Mouse (Mus musculus): ENCODE data around the gene Rlbp1. TPM values are rescaled to one million over a fixed set of nuclear protein-coding genes. Genes with fewer than 3 reads are reported as not detected.

Gene Rlbp1
- polyA plus RNA-seq, 1 experiment from 2014 or later = 0.55 TPM

DNA sequence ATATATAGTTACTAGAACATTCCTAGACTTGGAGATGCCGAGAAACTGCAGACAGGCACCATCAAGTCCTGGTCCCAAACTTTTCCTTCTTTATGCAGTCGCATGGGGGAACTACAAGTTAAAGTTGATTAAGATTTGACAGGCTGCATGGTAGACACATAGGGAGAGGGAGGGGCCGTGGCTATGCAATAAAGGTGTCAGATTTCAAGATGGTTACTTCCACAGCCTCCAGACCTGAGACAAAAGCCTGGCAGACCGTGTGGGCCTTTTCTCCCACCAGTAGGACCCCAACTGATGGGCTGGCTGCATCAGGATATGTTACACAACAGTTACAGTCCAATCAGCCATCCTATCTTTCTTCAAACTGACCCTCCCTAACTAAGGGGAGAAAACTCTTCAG is 17.4 kb downstream of the Rlbp1 start:
- WGBS = 31% methylated on average over 4 of the region's 4 CpGs
- Histone ChIP-seq H3K27me3 (ENCODE audit: control insufficient read depth, insufficient read depth, low read length) (no peaks in the 10 kb centered on the region), H3K27ac (replicated peaks; ENCODE audit: low read depth, low read length) (no peak overlapping the region), H3K4me3 (ENCODE audit: low read depth, low read length) (no peak overlapping the region), H3K9me3 (ENCODE audit: control insufficient read depth, low read length) (no peaks in the 10 kb centered on the region), H3K4me1 (ENCODE audit: control insufficient read depth, insufficient read depth, low read length) (0 out of 2 replicates have a peak, but pooled peaks cover 2% of the 10 kb centered on the region), H3K36me3 (ENCODE audit: control insufficient read depth, insufficient read depth, low read length) (no peaks in the 10 kb centered on the region), H3K9ac (ENCODE audit: low read length) (no peak overlapping the region), H3K4me2 (ENCODE audit: low read depth, severe bottlenecking) (no peak overlapping the region)
- DNase-seq (ENCODE audit: low spot score) (peak; percentile 39), ATAC-seq (ENCODE audit: insufficient number of reproducible peaks, low FRiP score, low TSS enrichment, low read depth) (no peak)

- ATAC-seq (ENCODE audit: insufficient number of reproducible peaks, low FRiP score, low TSS enrichment, low read depth) (no peak), DNase-seq (ENCODE audit: low spot score) (no peak)
- Histone ChIP-seq H3K27me3 (ENCODE audit: control insufficient read depth, insufficient read depth, low read length) (no peaks in the 10 kb centered on the region), H3K9me3 (ENCODE audit: control insufficient read depth, low read length) (no peaks in the 10 kb centered on the region), H3K36me3 (ENCODE audit: control insufficient read depth, insufficient read depth, low read length) (no peaks in the 10 kb centered on the region), H3K4me2 (ENCODE audit: low read depth, severe bottlenecking) (no peak overlapping the region), H3K27ac (replicated peaks; ENCODE audit: low read depth, low read length) (no peak overlapping the region), H3K4me3 (ENCODE audit: low read depth, low read length) (no peak overlapping the region), H3K9ac (ENCODE audit: low read length) (no peak overlapping the region), H3K4me1 (ENCODE audit: control insufficient read depth, insufficient read depth, low read length) (0 out of 2 replicates have a peak, but pooled peaks cover 2% of the 10 kb centered on the region)
- 80% methylated on average over 5 of the region's 5 CpGs for WGBS
Measured at GRCm38 (mm10) chr7:79368664-79369063, 18.2 kb downstream of the Rlbp1 start.

DNA sequence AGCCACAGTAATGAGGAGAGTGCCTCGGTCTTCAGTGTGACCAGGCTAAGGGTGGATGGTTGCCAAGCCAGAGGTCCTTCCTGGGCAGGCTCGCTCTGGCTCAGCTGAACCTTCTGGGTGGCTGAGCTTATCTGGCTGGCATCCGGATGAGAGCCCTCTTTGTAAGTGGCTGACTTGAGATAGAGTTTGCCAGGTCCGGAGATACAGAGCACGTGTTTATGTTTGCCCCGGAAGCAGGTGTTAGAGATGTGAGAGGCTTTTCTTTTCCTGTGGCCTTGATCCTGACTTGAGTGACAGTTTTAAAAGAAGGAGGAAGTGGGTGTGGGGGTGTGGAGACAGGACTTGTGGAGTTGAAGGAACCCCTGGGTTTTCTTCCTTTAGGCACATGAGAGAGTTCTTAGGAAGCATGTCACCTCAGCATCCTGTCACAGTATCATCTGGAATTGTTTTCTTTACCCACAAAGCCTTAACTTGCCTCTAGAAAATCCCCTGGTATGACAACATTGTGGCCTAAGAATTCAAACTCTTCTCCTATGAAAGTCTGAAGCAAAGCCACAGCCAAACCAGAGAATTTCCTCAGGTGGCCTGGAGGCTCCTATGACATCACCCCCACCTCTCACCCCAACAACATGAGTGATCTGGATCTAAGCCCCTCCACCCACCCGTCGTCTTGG is 23.3 kb downstream of the Rlbp1 start:
- Histone ChIP-seq H3K27me3 (ENCODE audit: control insufficient read depth, insufficient read depth, low read length) (no peaks in the 10 kb centered on the region), H3K4me1 (ENCODE audit: control insufficient read depth, insufficient read depth, low read length) (no peaks in the 10 kb centered on the region), H3K4me2 (ENCODE audit: low read depth, severe bottlenecking) (no peak overlapping the region), H3K36me3 (ENCODE audit: control insufficient read depth, insufficient read depth, low read length) (no peaks in the 10 kb centered on the region), H3K4me3 (ENCODE audit: low read depth, low read length) (no peak overlapping the region), H3K9ac (ENCODE audit: low read length) (no peak overlapping the region), H3K9me3 (ENCODE audit: control insufficient read depth, low read length) (no peaks in the 10 kb centered on the region), H3K27ac (replicated peaks; ENCODE audit: low read depth, low read length) (no peak overlapping the region)
- ATAC-seq (ENCODE audit: insufficient number of reproducible peaks, low FRiP score, low TSS enrichment, low read depth) = no peak
- no peak for DNase-seq (ENCODE audit: low spot score)
- WGBS = 77% methylated on average over 8 of the region's 8 CpGs

- H3K4me2 ChIP-seq (ENCODE audit: low read depth, severe bottlenecking) = no peak overlapping the region
- no peak for ATAC-seq (ENCODE audit: insufficient number of reproducible peaks, low FRiP score, low TSS enrichment, low read depth)
- H3K9me3 ChIP-seq (ENCODE audit: control insufficient read depth, low read length) = no peaks in the 10 kb centered on the region
- no peaks in the 10 kb centered on the region for H3K27me3 ChIP-seq (ENCODE audit: control insufficient read depth, insufficient read depth, low read length)
- no peaks in the 10 kb centered on the region for H3K4me1 ChIP-seq (ENCODE audit: control insufficient read depth, insufficient read depth, low read length)
- H3K9ac ChIP-seq (ENCODE audit: low read length) = no peak overlapping the region
- no peak for DNase-seq (ENCODE audit: low spot score)
- 90% methylated on average over 7 of the region's 7 CpGs for WGBS
- H3K27ac ChIP-seq (replicated peaks; ENCODE audit: low read depth, low read length) = no peak overlapping the region
- no peak overlapping the region for H3K4me3 ChIP-seq (ENCODE audit: low read depth, low read length)
- H3K36me3 ChIP-seq (ENCODE audit: control insufficient read depth, insufficient read depth, low read length) = no peaks in the 10 kb centered on the region
Measured at GRCm38 (mm10) chr7:79362830-79363229, 24.0 kb downstream of the Rlbp1 start.

DNA sequence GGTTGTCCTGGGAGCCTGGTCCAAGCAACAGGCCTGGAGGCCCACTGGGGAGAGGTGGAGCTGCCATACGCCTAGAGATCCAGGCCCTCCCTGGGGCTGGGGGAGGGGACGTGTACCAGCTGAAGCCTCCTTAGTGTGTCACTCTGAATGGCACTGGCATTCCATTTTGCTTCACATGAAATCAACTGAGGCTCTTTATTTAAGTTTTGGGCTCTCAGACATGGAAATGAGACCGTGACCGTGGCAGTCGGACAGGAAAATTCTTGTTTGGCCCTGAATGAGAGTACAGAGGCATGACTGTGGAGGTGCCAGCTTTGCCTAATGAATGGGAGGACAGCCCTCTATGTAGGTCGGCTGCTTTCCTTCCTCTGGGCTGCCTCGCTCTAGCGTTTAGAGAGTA is 24.6 kb downstream of the Rlbp1 start:
- no peaks in the 10 kb centered on the region for H3K27me3 ChIP-seq (ENCODE audit: control insufficient read depth, insufficient read depth, low read length)
- WGBS = 85% methylated on average over 8 of the region's 8 CpGs
- no peak overlapping the region for H3K27ac ChIP-seq (replicated peaks; ENCODE audit: low read depth, low read length)
- DNase-seq (ENCODE audit: low spot score) (no peak), ATAC-seq (ENCODE audit: insufficient number of reproducible peaks, low FRiP score, low TSS enrichment, low read depth) (no peak)
- H3K36me3 ChIP-seq (ENCODE audit: control insufficient read depth, insufficient read depth, low read length) = no peaks in the 10 kb centered on the region
- H3K9me3 ChIP-seq (ENCODE audit: control insufficient read depth, low read length) = no peaks in the 10 kb centered on the region
- no peaks in the 10 kb centered on the region for H3K4me1 ChIP-seq (ENCODE audit: control insufficient read depth, insufficient read depth, low read length)
- H3K9ac ChIP-seq (ENCODE audit: low read length) = no peak overlapping the region
- H3K4me3 ChIP-seq (ENCODE audit: low read depth, low read length) = no peak overlapping the region
- H3K4me2 ChIP-seq (ENCODE audit: low read depth, severe bottlenecking) = no peak overlapping the region

GRCm38 (mm10) chr7:79360056-79360455 is 26.8 kb downstream of the Rlbp1 start:
- Histone ChIP-seq H3K27me3 (ENCODE audit: control insufficient read depth, insufficient read depth, low read length) (no peaks in the 10 kb centered on the region), H3K9ac (ENCODE audit: low read length) (no peak overlapping the region), H3K36me3 (ENCODE audit: control insufficient read depth, insufficient read depth, low read length) (peaks cover 2% of the 10 kb centered on the region; the same call in 1 of the 2 replicates), H3K4me2 (ENCODE audit: low read depth, severe bottlenecking) (no peak overlapping the region), H3K9me3 (ENCODE audit: control insufficient read depth, low read length) (no peaks in the 10 kb centered on the region), H3K4me1 (ENCODE audit: control insufficient read depth, insufficient read depth, low read length) (no peaks in the 10 kb centered on the region), H3K27ac (replicated peaks; ENCODE audit: low read depth, low read length) (no peak overlapping the region), H3K4me3 (ENCODE audit: low read depth, low read length) (no peak overlapping the region)
- ATAC-seq (ENCODE audit: insufficient number of reproducible peaks, low FRiP score, low TSS enrichment, low read depth) = no peak
- WGBS = 57% methylated on average over 11 of the region's 11 CpGs
- DNase-seq (ENCODE audit: low spot score) = no peak

DNA sequence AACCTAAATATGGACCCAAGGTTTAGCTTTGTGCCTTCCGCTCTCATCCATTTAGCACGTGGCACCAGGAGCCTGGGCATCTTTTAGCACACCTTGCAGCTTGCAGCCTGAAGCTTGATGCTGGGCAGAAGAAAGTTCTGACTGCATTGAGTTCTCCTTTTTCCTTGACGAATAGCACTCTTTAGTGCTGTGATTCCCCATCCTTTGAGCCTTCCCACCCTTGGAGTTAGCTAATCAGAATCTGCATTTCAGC is 27.7 kb downstream of the Rlbp1 start:
- ATAC-seq (ENCODE audit: insufficient number of reproducible peaks, low FRiP score, low TSS enrichment, low read depth) (no peak), DNase-seq (ENCODE audit: low spot score) (no peak)
- Histone ChIP-seq H3K36me3 (ENCODE audit: control insufficient read depth, insufficient read depth, low read length) (peaks cover 4% of the 10 kb centered on the region; the same call in 1 of the 2 replicates), H3K9me3 (ENCODE audit: control insufficient read depth, low read length) (no peaks in the 10 kb centered on the region), H3K27me3 (ENCODE audit: control insufficient read depth, insufficient read depth, low read length) (no peaks in the 10 kb centered on the region), H3K9ac (ENCODE audit: low read length) (no peak overlapping the region), H3K4me3 (ENCODE audit: low read depth, low read length) (no peak overlapping the region), H3K27ac (replicated peaks; ENCODE audit: low read depth, low read length) (no peak overlapping the region), H3K4me1 (ENCODE audit: control insufficient read depth, insufficient read depth, low read length) (no peaks in the 10 kb centered on the region), H3K4me2 (ENCODE audit: low read depth, severe bottlenecking) (no peak overlapping the region)
- 90% methylated on average over 3 of the region's 3 CpGs for WGBS

DNA sequence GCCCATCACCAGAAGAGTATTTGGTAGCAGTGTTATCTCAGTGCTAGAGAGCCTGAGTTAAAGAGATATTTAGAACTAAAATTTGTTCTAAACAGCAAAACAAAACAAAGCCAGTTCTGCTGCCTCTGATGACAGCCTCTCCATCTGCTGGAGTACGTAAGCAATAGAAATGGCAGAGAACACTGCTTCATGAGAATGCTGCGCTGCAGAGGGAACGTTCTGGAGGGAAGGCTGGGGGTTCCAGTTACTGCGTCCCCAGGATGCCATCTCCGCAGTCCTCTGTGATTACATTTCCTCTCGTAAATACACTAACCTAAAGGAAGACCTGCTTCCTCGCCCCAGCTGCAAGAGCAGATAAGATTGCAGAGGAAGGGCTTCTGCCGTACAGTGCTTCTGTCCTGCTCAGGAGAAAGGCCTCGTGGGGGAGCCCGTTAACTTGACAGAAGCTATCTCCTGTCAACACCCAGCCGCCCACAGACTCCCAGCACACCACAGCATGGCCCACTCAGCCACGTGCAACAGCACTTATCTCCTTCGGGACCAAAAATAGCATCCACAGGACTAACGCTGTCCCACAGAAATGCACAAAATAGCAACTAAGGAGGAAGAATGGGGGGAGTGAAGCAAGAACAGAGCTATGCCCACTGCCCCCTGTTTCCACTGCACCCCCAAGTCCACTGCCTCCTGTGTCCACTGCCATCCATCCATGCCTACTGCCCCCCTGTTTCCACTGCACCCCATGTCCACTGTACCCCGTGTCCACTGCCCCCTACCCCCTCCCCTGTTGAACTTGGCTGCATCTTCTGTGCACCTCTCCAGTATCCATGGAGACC is 28.3 kb downstream of the Rlbp1 start:
- Histone ChIP-seq H3K4me3 (ENCODE audit: low read depth, low read length) (no peak overlapping the region), H3K4me1 (ENCODE audit: control insufficient read depth, insufficient read depth, low read length) (no peaks in the 10 kb centered on the region), H3K4me2 (ENCODE audit: low read depth, severe bottlenecking) (no peak overlapping the region), H3K27ac (replicated peaks; ENCODE audit: low read depth, low read length) (no peak overlapping the region), H3K27me3 (ENCODE audit: control insufficient read depth, insufficient read depth, low read length) (no peaks in the 10 kb centered on the region), H3K9ac (ENCODE audit: low read length) (no peak overlapping the region), H3K9me3 (ENCODE audit: control insufficient read depth, low read length) (no peaks in the 10 kb centered on the region), H3K36me3 (ENCODE audit: control insufficient read depth, insufficient read depth, low read length) (peaks cover 5% of the 10 kb centered on the region; the same call in 1 of the 2 replicates)
- 75% methylated on average over 15 of the region's 15 CpGs for WGBS
- ATAC-seq (ENCODE audit: insufficient number of reproducible peaks, low FRiP score, low TSS enrichment, low read depth) (no peak), DNase-seq (ENCODE audit: low spot score) (no peak)
